Mouse (Mus musculus): ENCODE results near the gene Ascl5. TPM values are rescaled to one million over a fixed set of nuclear protein-coding genes. Genes with fewer than 3 reads are reported as not detected.

Ascl5 gene
- polyA plus RNA-seq, 1 experiment from 2014 or later: not detected

DNA sequence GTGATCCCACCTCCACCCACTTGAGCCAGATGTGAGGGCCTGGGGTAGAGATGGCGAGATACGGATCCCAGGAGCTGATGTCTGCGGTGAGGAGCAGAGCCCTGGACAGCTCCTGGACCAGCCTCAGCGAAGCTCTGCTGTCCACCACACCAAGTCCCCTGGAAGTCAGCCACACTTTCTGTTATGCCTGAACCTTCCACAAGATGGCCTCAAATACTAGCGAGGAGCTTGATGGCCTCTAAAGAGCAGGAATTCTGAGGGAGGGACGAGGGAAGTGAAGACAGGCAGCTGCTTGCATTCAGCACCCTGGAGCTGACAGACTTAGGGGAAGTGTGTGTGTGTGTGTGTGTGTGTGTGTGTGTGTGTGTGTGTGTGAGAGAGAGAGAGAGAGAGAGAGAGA is 861 bp downstream of the Ascl5 start:
- no peaks in the 10 kb centered on the region for H3K9me3 ChIP-seq (replicated peaks)
- peak overlapping the region; percentile 33 for H3K4me2 ChIP-seq
- 2% methylated on average over 6 of the region's 6 CpGs for WGBS (ENCODE audit: insufficient replicate concordance)
- peaks cover 88% of the 10 kb centered on the region for H3K27me3 ChIP-seq
- H3K36me3 ChIP-seq: no peaks in the 10 kb centered on the region
- DNase-seq (peak; percentile 33), ATAC-seq (ENCODE audit: low read depth) (peak; percentile 39; the same call in 1 of the 2 replicates)
- 0 out of 2 replicates have a peak overlapping the region, but pooled peaks have one; percentile 18 for H3K4me3 ChIP-seq (replicated peaks)
- no peak overlapping the region for H3K27ac ChIP-seq
- peaks cover 12% of the 10 kb centered on the region for H3K4me1 ChIP-seq (replicated peaks)
- H3K9ac ChIP-seq: no peak overlapping the region

GRCm38 (mm10) chr1:136052547-136052946 is 1.9 kb downstream of the Ascl5 start, which contains the start of gene Cacna1s:
Gene Cacna1s (plus strand): TSS chr1:136052750.
- no peak within 1 kb of the TSS for H3K4me2 ChIP-seq
- H3K4me1 ChIP-seq (replicated peaks): peaks cover 12% of the 10 kb centered on the region
- no peak within 1 kb of the TSS for H3K27ac ChIP-seq
- ATAC-seq (ENCODE audit: low read depth): no peak
- H3K27me3 ChIP-seq: peaks cover 83% of the 10 kb centered on the region
- no peak within 1 kb of the TSS for H3K9ac ChIP-seq
- H3K9me3 ChIP-seq (replicated peaks): no peaks in the 10 kb centered on the region
- 35% methylated on average over 11 of the region's 11 CpGs for WGBS (ENCODE audit: insufficient replicate concordance)
- H3K4me3 ChIP-seq (replicated peaks): no peak within 1 kb of the TSS
- H3K36me3 ChIP-seq: no peaks in the 10 kb centered on the region
- no peak for DNase-seq

- WGBS (ENCODE audit: insufficient replicate concordance): 48% methylated on average over 3 of the region's 3 CpGs
- Histone ChIP-seq H3K9me3 (replicated peaks) (no peaks in the 10 kb centered on the region), H3K36me3 (no peaks in the 10 kb centered on the region), H3K4me3 (replicated peaks) (no peak overlapping the region), H3K9ac (no peak overlapping the region), H3K4me1 (replicated peaks) (peaks cover 8% of the 10 kb centered on the region), H3K27ac (no peak overlapping the region), H3K4me2 (no peak overlapping the region), H3K27me3 (peaks cover 53% of the 10 kb centered on the region)
- DNase-seq (no peak), ATAC-seq (ENCODE audit: low read depth) (no peak)
These were observed 5.2 kb downstream of the Ascl5 start for GRCm38 (mm10) chr1:136055771-136056170.

- 27% methylated on average over 3 of the region's 3 CpGs for WGBS (ENCODE audit: insufficient replicate concordance)
- Histone ChIP-seq H3K9ac (no peak overlapping the region), H3K27ac (no peak overlapping the region), H3K4me1 (replicated peaks) (0 out of 2 replicates have a peak, but pooled peaks cover 2% of the 10 kb centered on the region), H3K36me3 (no peaks in the 10 kb centered on the region), H3K4me3 (replicated peaks) (no peak overlapping the region), H3K27me3 (peaks cover 25% of the 10 kb centered on the region), H3K4me2 (no peak overlapping the region), H3K9me3 (replicated peaks) (no peaks in the 10 kb centered on the region)
- ATAC-seq (ENCODE audit: low read depth) (peak; percentile 56; the same call in 1 of the 2 replicates), DNase-seq (no peak)
These were observed 8.0 kb downstream of the Ascl5 start for GRCm38 (mm10) chr1:136058594-136058993.

DNA sequence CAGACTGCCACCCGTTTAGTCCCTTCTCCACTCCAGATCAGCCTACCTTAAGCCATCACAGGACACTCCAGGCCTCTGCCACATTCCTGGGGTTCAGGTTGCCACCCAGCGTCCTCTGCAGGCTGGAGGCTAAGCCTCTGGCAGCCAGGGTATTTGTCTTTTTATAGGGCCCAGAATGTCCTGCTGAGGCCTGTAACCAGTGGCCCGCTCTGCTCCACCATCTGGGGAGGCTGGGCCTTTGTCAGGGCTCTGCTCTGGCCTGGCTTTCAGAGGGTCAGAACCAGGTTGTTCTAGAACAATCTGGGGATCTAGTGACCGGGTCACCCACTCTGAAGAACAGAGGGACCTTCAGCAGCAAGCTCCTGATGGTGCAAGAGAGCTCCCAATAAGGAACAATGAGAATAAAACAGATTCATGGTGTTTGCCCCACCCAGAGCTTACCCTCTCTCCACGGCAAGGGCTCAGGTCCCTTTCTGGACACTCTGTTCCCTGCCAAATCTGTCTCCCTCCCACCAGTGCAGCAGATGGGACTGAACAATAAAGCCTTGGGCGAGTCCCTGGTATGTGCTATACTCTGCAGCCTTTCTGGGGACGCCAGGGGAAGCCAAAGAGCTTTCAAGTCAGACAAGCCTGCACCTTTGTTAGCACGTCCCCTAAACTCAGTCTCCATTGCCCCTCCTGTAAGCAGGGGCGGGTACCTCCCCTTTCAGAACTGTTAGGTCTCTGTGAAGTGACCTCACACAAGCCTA is 10.6 kb downstream of the Ascl5 start:
- no peak overlapping the region for H3K27ac ChIP-seq
- H3K9me3 ChIP-seq (replicated peaks): no peaks in the 10 kb centered on the region
- H3K4me2 ChIP-seq: no peak overlapping the region
- WGBS (ENCODE audit: insufficient replicate concordance): 50% methylated on average over 9 of the region's 9 CpGs
- peaks cover 21% of the 10 kb centered on the region; the same call in 1 of the 2 replicates for H3K27me3 ChIP-seq
- H3K4me1 ChIP-seq (replicated peaks): 0 out of 2 replicates have a peak, but pooled peaks cover 2% of the 10 kb centered on the region
- no peak for ATAC-seq (ENCODE audit: low read depth)
- H3K4me3 ChIP-seq (replicated peaks): no peak overlapping the region
- no peak for DNase-seq
- H3K36me3 ChIP-seq: no peaks in the 10 kb centered on the region
- H3K9ac ChIP-seq: no peak overlapping the region

DNA sequence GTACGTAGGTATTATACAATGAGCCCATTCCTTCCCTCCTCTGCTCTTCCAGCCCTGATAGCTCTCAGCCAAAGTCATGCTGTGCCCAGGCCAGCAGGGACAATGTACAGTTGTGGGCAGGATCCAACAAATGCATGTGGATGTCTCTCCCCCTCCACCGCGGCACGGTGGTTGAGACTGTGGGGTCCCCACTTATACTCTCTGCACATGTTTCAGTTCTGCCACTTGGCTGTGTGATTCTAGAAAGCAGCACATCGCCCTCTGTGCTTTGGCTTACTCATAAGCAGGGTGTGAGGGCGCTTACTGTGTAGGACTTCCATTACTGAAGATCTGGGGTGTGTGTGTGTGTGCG is 11.2 kb downstream of the Ascl5 start:
- no peaks in the 10 kb centered on the region for H3K36me3 ChIP-seq
- peaks cover 17% of the 10 kb centered on the region; the same call in 1 of the 2 replicates for H3K27me3 ChIP-seq
- 78% methylated on average over 7 of the region's 7 CpGs for WGBS (ENCODE audit: insufficient replicate concordance)
- DNase-seq (no peak), ATAC-seq (ENCODE audit: low read depth) (no peak)
- H3K9ac ChIP-seq: no peak overlapping the region
- H3K4me2 ChIP-seq: no peak overlapping the region
- no peak overlapping the region for H3K4me3 ChIP-seq (replicated peaks)
- H3K4me1 ChIP-seq (replicated peaks): 0 out of 2 replicates have a peak, but pooled peaks cover 2% of the 10 kb centered on the region
- H3K27ac ChIP-seq: no peak overlapping the region
- no peaks in the 10 kb centered on the region for H3K9me3 ChIP-seq (replicated peaks)

GRCm38 (mm10) chr1:136063991-136064390 is 13.4 kb downstream of the Ascl5 start:
- DNase-seq (no peak), ATAC-seq (ENCODE audit: low read depth) (no peak)
- Histone ChIP-seq H3K36me3 (no peaks in the 10 kb centered on the region), H3K27ac (no peak overlapping the region), H3K9ac (no peak overlapping the region), H3K9me3 (replicated peaks) (no peaks in the 10 kb centered on the region), H3K4me3 (replicated peaks) (no peak overlapping the region), H3K4me2 (no peak overlapping the region), H3K4me1 (replicated peaks) (no peaks in the 10 kb centered on the region), H3K27me3 (peaks cover 17% of the 10 kb centered on the region)
- 44% methylated on average over 5 of the region's 5 CpGs for WGBS (ENCODE audit: insufficient replicate concordance)

GRCm38 (mm10) chr1:136066621-136067020 is 16.0 kb downstream of the Ascl5 start:
- 54% methylated on average over 1 of the region's 1 CpGs for WGBS (ENCODE audit: insufficient replicate concordance)
- Histone ChIP-seq H3K4me1 (replicated peaks) (no peaks in the 10 kb centered on the region), H3K4me3 (replicated peaks) (no peak overlapping the region), H3K4me2 (no peak overlapping the region), H3K9me3 (replicated peaks) (no peaks in the 10 kb centered on the region), H3K36me3 (no peaks in the 10 kb centered on the region), H3K27me3 (peaks cover 19% of the 10 kb centered on the region), H3K9ac (no peak overlapping the region), H3K27ac (no peak overlapping the region)
- no peak for ATAC-seq (ENCODE audit: low read depth)
- DNase-seq: no peak

DNA sequence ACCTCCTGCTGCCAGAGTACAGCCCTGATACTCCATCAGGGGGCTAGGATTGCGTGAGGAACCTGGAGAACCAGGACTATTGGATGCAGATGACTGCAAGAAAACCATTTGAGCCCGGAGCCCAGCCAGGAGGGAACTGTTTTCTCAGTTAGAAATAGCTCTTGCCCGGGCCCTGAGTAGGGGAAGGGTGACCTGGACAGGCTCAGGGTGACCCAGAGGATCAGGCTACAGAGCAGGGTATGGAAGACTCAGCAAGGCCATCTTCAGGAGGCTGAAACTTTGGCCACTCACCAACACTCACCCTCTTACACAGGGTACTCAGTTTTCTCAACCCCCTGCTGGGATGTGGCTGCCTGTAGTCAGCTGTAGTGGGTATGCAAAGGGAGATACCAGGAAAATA is 17.0 kb downstream of the Ascl5 start:
- H3K4me3 ChIP-seq (replicated peaks): no peak overlapping the region
- DNase-seq (no peak), ATAC-seq (ENCODE audit: low read depth) (no peak)
- no peak overlapping the region for H3K27ac ChIP-seq
- H3K4me2 ChIP-seq: no peak overlapping the region
- H3K9ac ChIP-seq: no peak overlapping the region
- no peaks in the 10 kb centered on the region for H3K9me3 ChIP-seq (replicated peaks)
- H3K4me1 ChIP-seq (replicated peaks): no peaks in the 10 kb centered on the region
- H3K36me3 ChIP-seq: no peaks in the 10 kb centered on the region
- peaks cover 19% of the 10 kb centered on the region for H3K27me3 ChIP-seq
- WGBS (ENCODE audit: insufficient replicate concordance): 49% methylated on average over 3 of the region's 3 CpGs

- no peak overlapping the region for H3K27ac ChIP-seq
- DNase-seq (no peak), ATAC-seq (ENCODE audit: low read depth) (no peak)
- no peaks in the 10 kb centered on the region for H3K36me3 ChIP-seq
- no peak overlapping the region for H3K9ac ChIP-seq
- H3K4me3 ChIP-seq (replicated peaks): no peak overlapping the region
- 5% methylated on average over 3 of the region's 3 CpGs for WGBS (ENCODE audit: insufficient replicate concordance)
- peaks cover 23% of the 10 kb centered on the region for H3K27me3 ChIP-seq
- H3K4me1 ChIP-seq (replicated peaks): no peaks in the 10 kb centered on the region
- no peak overlapping the region for H3K4me2 ChIP-seq
- H3K9me3 ChIP-seq (replicated peaks): no peaks in the 10 kb centered on the region
These were observed 25.5 kb downstream of the Ascl5 start for GRCm38 (mm10) chr1:136076086-136076485.

DNA sequence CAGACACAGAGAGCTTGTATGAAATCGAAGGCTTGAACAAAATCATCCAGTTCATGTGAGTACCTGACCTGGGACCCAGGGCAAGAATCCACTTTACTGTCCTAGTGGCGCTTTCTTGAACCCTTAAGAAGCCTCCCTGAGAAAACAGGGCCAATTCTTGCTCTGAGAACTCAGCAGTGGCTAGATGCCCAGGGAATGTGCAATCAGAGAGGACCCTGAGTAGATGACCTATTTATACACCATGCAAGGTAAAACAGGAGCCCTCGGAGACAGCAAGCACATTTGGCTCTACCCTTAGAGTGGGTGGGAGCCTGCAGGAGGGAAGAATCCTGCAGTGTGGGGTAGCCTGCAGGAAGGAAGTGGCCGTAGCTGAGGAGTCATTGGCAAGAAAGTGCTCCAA is 27.1 kb downstream of the Ascl5 start:
- WGBS (ENCODE audit: insufficient replicate concordance): 44% methylated on average over 4 of the region's 4 CpGs
- H3K36me3 ChIP-seq: no peaks in the 10 kb centered on the region
- no peaks in the 10 kb centered on the region for H3K4me1 ChIP-seq (replicated peaks)
- H3K4me2 ChIP-seq: no peak overlapping the region
- ATAC-seq (ENCODE audit: low read depth) (no peak), DNase-seq (no peak)
- no peak overlapping the region for H3K4me3 ChIP-seq (replicated peaks)
- no peak overlapping the region for H3K9ac ChIP-seq
- no peaks in the 10 kb centered on the region for H3K9me3 ChIP-seq (replicated peaks)
- H3K27me3 ChIP-seq: peaks cover 23% of the 10 kb centered on the region
- no peak overlapping the region for H3K27ac ChIP-seq

- peaks cover 26% of the 10 kb centered on the region for H3K27me3 ChIP-seq
- H3K27ac ChIP-seq: no peak overlapping the region
- 57% methylated on average over 1 of the region's 1 CpGs for WGBS (ENCODE audit: insufficient replicate concordance)
- DNase-seq (no peak), ATAC-seq (ENCODE audit: low read depth) (no peak)
- no peaks in the 10 kb centered on the region for H3K9me3 ChIP-seq (replicated peaks)
- H3K9ac ChIP-seq: no peak overlapping the region
- H3K4me3 ChIP-seq (replicated peaks): no peak overlapping the region
- H3K4me1 ChIP-seq (replicated peaks): peaks cover 7% of the 10 kb centered on the region
- H3K36me3 ChIP-seq: no peaks in the 10 kb centered on the region
- H3K4me2 ChIP-seq: no peak overlapping the region
These were observed 30.6 kb downstream of the Ascl5 start for GRCm38 (mm10) chr1:136081161-136081560.
